Mouse (Mus musculus) limb, embryonic 14.5 days (tissue): Measurements from ENCODE around the gene Dctpp1. TPM values are rescaled to one million over a fixed set of nuclear protein-coding genes. Genes with fewer than 3 reads are reported as not detected.

ENCODE experiments used
- ATAC-seq: fragments of 200-750 bp; cut with Nextera tagmentation; 2 replicates; pipeline ENCODE4 v1.8.0; 2017; ENCODE audit warnings: low read depth, moderate number of reproducible peaks, moderate TSS enrichment; ENCODE audit not compliant: low FRiP score
- DNase-seq: peaks from one replicate; pipeline ENCODE4 v3.0.0-alpha.2; 2015; ENCODE audit warnings: low spot score
- H3K27ac ChIP-seq: fragments of 300-500 bp; sonication (generic); replicated peaks from 2 replicates; pipeline ENCODE4 v1.5.1; 2014; ENCODE audit warnings: low read depth, mild to moderate bottlenecking, low read length, moderate library complexity, mixed read lengths
- H3K27me3 ChIP-seq: fragments of 300-500 bp; sonication (generic); 2 replicates; pipeline ENCODE4 v1.6.1; 2014; ENCODE audit warnings: low read length, mixed read lengths; ENCODE audit not compliant: control insufficient read depth, insufficient read depth
- H3K36me3 ChIP-seq: fragments of 300-500 bp; sonication (generic); 2 replicates; pipeline ENCODE4 v1.6.1; 2014; ENCODE audit warnings: mild to moderate bottlenecking, low read length, moderate library complexity, mixed read lengths; ENCODE audit not compliant: control insufficient read depth, insufficient read depth
- H3K4me1 ChIP-seq: fragments of 300-500 bp; sonication (generic); 2 replicates; pipeline ENCODE4 v1.6.1; 2014; ENCODE audit warnings: antibody characterized with exemption, low read length, mixed read lengths; ENCODE audit not compliant: control insufficient read depth, insufficient read depth
- H3K4me2 ChIP-seq: fragments of 300-500 bp; sonication (generic); replicated peaks from 2 replicates; pipeline ENCODE4 v1.6.1; 2014; ENCODE audit warnings: low read depth, mild to moderate bottlenecking, low read length, moderate library complexity; ENCODE audit not compliant: severe bottlenecking
- H3K4me3 ChIP-seq: fragments of 300-500 bp; sonication (generic); replicated peaks from 2 replicates; pipeline ENCODE4 v1.5.1; 2014; ENCODE audit warnings: low read length
- H3K9ac ChIP-seq: fragments of 300-500 bp; sonication (generic); 2 replicates; pipeline ENCODE4 v1.6.1; 2014; ENCODE audit warnings: mild to moderate bottlenecking, low read depth, low read length, moderate library complexity; ENCODE audit not compliant: severe bottlenecking
- H3K9me3 ChIP-seq: fragments of 300-500 bp; sonication (generic); 2 replicates; pipeline ENCODE4 v1.6.1; 2016; ENCODE audit warnings: low read length; ENCODE audit not compliant: control insufficient read depth
- POLR2A ChIP-seq: fragments of 200-500 bp; IDR thresholded peaks from 2 replicates; pipeline ENCODE4 v1.8.0; 2012; ENCODE audit warnings: inconsistent platforms, mild to moderate bottlenecking, moderate library complexity, borderline replicate concordance; ENCODE audit not compliant: insufficient read depth, insufficient read length; ENCODE audit errors: extremely low read depth
- WGBS: fragments of 180-500 bp; shearing (Covaris S2); extraction: QIAGEN DNeasy Blood & Tissue Kit; methylation state at CpG from one replicate; pipeline ENCODE4 v1.1.7; 2014; 5-methylcytosine and 5-hydroxymethylcytosine counted together
- polyA plus RNA-seq, 2 experiments: library from polyadenylated mRNA; depleted of rRNA in 1 of 2; stranded (reverse) in 1 of 2; unstranded in 1 of 2; fragments of >200 nt; fragmentation: Nextera tagmentation in 1 of 2; extraction: Ambion mirVana in 1 of 2; gene quantifications; 2 replicates each; pipeline versions ENCODE4 v1.2.1 to v1.2.3; 2012 to 2014

Dctpp1 gene
- polyA plus RNA-seq, 2 experiments = 100 to 177 TPM

DNA sequence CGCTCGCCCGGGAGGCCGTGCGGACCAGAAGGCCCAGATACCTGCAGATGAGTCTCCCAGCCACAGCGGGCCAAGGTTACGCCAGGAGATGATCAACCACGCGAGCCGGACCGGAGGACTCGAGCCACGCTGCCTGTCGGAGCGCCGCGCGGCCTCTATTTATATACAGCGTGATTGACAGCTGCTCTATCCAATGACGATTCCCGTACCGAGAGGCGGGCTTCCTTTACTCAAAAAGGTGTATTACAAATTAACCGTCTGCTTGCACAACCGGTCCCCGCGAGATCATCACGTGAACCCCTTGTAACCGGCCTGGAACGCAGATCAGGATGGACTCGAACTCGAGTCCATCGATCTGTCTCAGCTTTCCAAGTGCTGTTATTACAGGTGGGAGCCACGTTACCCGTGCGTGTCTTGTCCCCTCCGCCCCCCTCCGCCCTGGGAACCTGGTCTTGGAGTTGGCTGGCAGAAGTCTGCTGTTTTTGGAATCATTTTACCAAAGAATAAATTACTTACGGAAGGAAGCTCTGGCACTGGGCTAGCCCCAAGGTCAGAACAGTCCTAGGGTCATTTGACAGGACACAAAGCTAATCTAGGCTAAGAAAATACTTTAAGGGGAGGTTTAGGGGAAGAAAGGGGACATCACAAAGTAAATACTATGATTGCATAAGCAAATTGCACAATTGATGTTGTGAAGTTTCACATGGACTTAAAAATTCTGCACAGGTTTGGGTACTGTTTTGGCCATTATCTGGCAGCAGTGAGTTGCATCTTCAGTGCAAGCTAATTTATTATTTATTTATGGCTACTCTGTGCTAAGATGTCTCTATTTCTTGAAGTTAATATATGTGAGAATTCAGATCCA lies 13.6 kb upstream of the Dctpp1 start, which contains the start of gene Sephs2:
Gene Sephs2, minus strand, starts transcription at position 131 of the 865 bp plus-strand sequence.
- H3K4me1 ChIP-seq = 0 out of 2 replicates have a peak, but pooled peaks cover 3% of the 10 kb centered on the region
- H3K36me3 ChIP-seq = peaks cover 19% of the 10 kb centered on the region
- H3K4me2 ChIP-seq = peak within 1 kb of the TSS; percentile 92
- no peaks in the 10 kb centered on the region for H3K27me3 ChIP-seq
- DNase-seq = peak; percentile 96
- 2% methylated on average over 39 of the region's 39 CpGs for WGBS
- ATAC-seq = peak; percentile 96
- H3K9me3 ChIP-seq = no peaks in the 10 kb centered on the region
- peak within 1 kb of the TSS; percentile 81 for H3K27ac ChIP-seq
- H3K4me3 ChIP-seq = peak within 1 kb of the TSS; percentile 86
- H3K9ac ChIP-seq = peak within 1 kb of the TSS; percentile 93
- TF ChIP-seq POLR2A = peak; percentile 94; the same call in 1 of the 2 replicates

DNA sequence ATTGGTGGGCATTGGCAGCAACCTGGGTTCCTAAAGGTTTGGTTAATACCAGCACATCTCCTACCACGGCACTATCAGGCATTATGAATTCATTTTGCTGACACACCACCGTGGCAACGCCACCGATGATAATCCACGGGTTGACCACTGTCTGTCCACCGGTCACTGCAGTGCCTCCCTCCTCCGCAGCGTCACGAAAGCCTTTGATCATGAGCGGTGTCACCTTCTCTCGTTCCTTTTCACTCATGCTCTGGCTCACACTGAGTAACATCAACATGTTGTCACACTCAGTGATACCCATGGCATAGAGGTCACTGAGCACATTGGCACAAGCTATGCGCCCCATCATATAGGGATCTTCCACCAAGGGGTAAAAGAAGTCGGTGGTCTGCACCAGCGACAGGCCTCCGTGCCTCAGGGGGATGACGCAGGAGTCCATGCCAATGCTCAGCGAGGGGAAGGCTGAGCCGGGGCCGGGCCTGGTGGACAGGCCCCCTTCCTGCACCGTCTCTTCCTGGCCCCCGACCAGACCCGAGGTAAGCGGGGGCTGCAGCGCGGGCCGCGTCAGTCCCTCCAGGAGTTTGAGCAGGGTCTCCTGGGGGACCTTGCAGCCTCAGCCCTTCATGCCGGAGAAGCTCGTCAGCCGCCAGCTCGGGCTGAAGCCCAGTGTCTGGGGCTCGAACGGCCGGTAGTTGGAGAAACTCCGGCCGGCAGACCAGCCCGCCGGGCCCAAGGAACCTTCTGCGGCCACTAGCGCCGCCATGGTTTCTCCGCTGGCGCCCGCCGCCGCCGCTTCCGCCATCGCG lies 12.8 kb upstream of the Dctpp1 start:
- DNase-seq (no peak), ATAC-seq (peak; percentile 53)
- 19% methylated on average over 50 of the region's 50 CpGs for WGBS
- Histone ChIP-seq H3K36me3 (peaks cover 19% of the 10 kb centered on the region), H3K27me3 (no peaks in the 10 kb centered on the region), H3K4me1 (0 out of 2 replicates have a peak, but pooled peaks cover 3% of the 10 kb centered on the region), H3K9ac (peak overlapping the region; percentile 93), H3K27ac (peak overlapping the region; percentile 81), H3K9me3 (no peaks in the 10 kb centered on the region), H3K4me2 (peak overlapping the region; percentile 92), H3K4me3 (peak overlapping the region; percentile 86)
- no peak for TF ChIP-seq POLR2A

DNA sequence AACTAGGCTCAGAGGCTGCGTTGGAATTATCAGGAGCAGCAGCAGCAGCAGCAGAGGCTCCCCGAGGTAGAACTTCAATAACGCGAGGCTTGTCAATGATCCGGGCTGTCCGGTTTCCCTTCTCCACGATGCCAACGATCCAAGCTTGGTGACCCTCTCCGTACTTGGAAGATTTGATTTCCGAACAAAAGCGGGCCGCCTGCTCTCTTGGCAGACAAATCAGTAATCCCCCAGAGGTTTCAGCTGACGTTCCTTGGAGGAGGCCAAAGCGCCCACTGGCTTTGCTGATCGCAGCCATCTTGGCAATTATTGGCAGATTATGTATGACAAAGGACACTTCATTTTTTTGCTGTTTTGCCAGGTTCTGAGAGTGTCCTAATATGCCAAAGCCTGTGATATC lies 12.1 kb upstream of the Dctpp1 start:
- Histone ChIP-seq H3K4me3 (peak overlapping the region; percentile 86), H3K9me3 (no peaks in the 10 kb centered on the region), H3K4me2 (peak overlapping the region; percentile 92; the same call in 1 of the 2 replicates), H3K9ac (no peak overlapping the region), H3K4me1 (0 out of 2 replicates have a peak, but pooled peaks cover 3% of the 10 kb centered on the region), H3K27me3 (no peaks in the 10 kb centered on the region), H3K27ac (no peak overlapping the region), H3K36me3 (peaks cover 19% of the 10 kb centered on the region)
- DNase-seq (no peak), ATAC-seq (no peak)
- WGBS = 94% methylated on average over 15 of the region's 15 CpGs
- no peak for TF ChIP-seq POLR2A

DNA sequence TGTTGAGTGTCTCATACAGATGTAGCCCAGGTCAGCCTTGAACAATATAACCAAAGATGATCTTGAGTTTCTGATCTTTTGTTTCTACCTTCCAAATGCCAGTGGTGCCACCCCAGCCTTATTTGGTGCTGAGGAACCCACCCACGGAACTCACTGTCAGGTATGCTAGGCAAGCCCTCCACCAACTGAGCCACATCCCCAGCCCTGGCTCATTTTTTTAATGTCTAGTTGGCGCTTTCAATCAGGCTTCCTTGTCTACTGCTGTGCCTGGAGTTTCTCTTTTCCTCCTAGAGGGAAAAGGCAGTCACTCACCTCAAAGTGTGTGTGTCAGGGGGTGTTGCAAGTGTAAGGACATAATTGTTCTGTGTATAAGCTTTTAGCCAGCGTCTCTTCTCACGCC lies 10.6 kb upstream of the Dctpp1 start:
- TF ChIP-seq POLR2A = no peak
- no peak overlapping the region for H3K4me3 ChIP-seq
- WGBS = 93% methylated on average over 4 of the region's 4 CpGs
- H3K4me1 ChIP-seq = 0 out of 2 replicates have a peak, but pooled peaks cover 3% of the 10 kb centered on the region
- no peaks in the 10 kb centered on the region for H3K9me3 ChIP-seq
- no peak overlapping the region for H3K9ac ChIP-seq
- DNase-seq = no peak
- no peak for ATAC-seq
- no peaks in the 10 kb centered on the region for H3K27me3 ChIP-seq
- no peak overlapping the region for H3K27ac ChIP-seq
- peaks cover 19% of the 10 kb centered on the region for H3K36me3 ChIP-seq
- H3K4me2 ChIP-seq = no peak overlapping the region

DNA sequence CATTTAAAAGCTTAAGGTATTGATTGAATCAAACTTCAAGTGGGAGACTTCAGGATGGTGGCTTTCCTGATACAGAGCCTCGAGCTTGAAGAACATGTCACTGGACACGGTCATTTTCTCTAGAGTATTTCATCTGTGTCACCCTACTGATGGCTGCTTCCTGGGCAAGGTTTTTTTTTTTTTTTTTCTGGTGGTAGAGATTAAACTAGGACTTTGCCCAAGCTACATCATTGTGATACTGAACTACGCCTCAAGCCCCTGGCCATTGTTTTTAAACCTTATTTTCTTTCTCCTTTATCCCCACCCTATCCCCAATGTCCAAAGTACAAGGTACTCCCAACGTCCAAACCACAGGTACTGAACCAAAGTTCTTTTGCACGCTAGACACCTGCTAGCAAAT lies 10.2 kb upstream of the Dctpp1 start:
- DNase-seq (no peak), ATAC-seq (no peak)
- Histone ChIP-seq H3K4me2 (no peak overlapping the region), H3K27ac (no peak overlapping the region), H3K27me3 (no peaks in the 10 kb centered on the region), H3K36me3 (peaks cover 19% of the 10 kb centered on the region), H3K4me1 (0 out of 2 replicates have a peak, but pooled peaks cover 3% of the 10 kb centered on the region), H3K4me3 (no peak overlapping the region), H3K9ac (no peak overlapping the region), H3K9me3 (no peaks in the 10 kb centered on the region)
- no peak for TF ChIP-seq POLR2A
- 88% methylated on average over 5 of the region's 5 CpGs for WGBS
